ENCODE assay signal across 18 mouse cellular contexts in the genomic region with DNA sequence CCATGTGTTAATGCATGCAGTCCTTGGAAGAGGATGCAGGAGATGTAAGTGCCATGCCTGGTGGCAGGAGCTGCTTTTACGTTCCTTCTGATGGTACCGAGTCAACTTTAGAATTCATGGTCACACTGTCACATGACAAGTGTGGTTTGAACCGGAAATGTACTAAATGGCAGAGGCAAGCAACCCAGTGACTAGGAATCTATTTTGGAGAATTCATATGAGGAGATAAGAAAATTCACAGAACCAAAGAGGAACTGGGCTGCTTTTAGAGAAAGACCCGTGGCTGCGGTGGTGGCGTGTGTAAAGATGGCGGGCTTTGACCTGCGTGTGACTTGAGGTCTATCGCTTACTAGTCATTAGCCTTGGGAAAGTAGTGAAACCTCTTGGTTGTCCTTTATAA.
A peak's percentile ranks its signal among the peaks of the same experiment; 100 is the strongest.
DNase-seq lines count a peak whose midpoint lies in the region; ATAC-seq and TF ChIP-seq lines count a peak whose summit lies in the region.
"Had no signal": no experiment of that assay in that cellular context is flagged by ENCODE, and none has a peak within 500 bp of the region (broad histone marks: within the 10 kb centered on the region; RNA-seq: fewer than 3 reads in every experiment).

No protein-coding gene starts in this region.

- H3K36me3 ChIP-seq in heart, embryonic 10.5 days = no peaks in the 10 kb centered on the region; the same call in 1 of the 2 replicates
- H3K36me3 ChIP-seq: limb, embryonic 10.5 days had no signal

- peak; percentile 65 for ATAC-seq in granulocyte monocyte progenitor cell, adult 5-6 weeks (replicated peaks; ENCODE audit: poor library complexity, severe bottlenecking)
- ATAC-seq in monocyte, adult 5-6 weeks (replicated peaks; ENCODE audit: insufficient number of reproducible peaks, low FRiP score, low TSS enrichment, poor library complexity, severe bottlenecking) = peak; percentile 35; the same call in 1 of the 2 replicates
- ATAC-seq: liver, postnatal 0 days; midbrain, embryonic 16.5 days had no signal

- no peak overlapping the region for H3K27ac ChIP-seq in cerebellum, adult 2 months (ENCODE audit: insufficient read depth, low read length)
- H3K27ac ChIP-seq in heart, embryonic 10.5 days = no peak overlapping the region
- H3K27ac ChIP-seq: limb, embryonic 10.5 days had no signal

- 94% methylated on average over 9 of the region's 9 CpGs for WGBS in cerebellum, adult 2 months
- WGBS in heart, embryonic 10.5 days = 93% methylated on average over 9 of the region's 9 CpGs

- no peaks in the 10 kb centered on the region for H3K4me1 ChIP-seq in cerebellum, adult 2 months (ENCODE audit: control insufficient read depth, insufficient read depth, low read length)
- no peaks in the 10 kb centered on the region for H3K4me1 ChIP-seq in heart, embryonic 10.5 days

- H3K9me3 ChIP-seq in heart, embryonic 10.5 days = no peaks in the 10 kb centered on the region
- H3K9me3 ChIP-seq: limb, embryonic 10.5 days had no signal

- TF ChIP-seq POLR2A in cerebellum, adult 2 months (IDR thresholded peaks at IDR 0.05; ENCODE audit: borderline replicate concordance, insufficient read depth, low read length) = no peak

- TF ChIP-seq CTCF in cerebellum, adult 2 months (IDR thresholded peaks at IDR 0.05; ENCODE audit: borderline replicate concordance, insufficient read depth, low read depth, low read length) = no peak

- no peaks in the 10 kb centered on the region for H3K27me3 ChIP-seq in cerebellum, adult 2 months (ENCODE audit: control insufficient read depth, insufficient read depth, low read length)
- H3K27me3 ChIP-seq in heart, embryonic 10.5 days (ENCODE audit: insufficient read depth, poor library complexity, severe bottlenecking) = no peaks in the 10 kb centered on the region

- intact Hi-C loops in heart, postnatal 10 days (cut with DNase I) = no loop called here

- DNase-seq in heart, adult 11 months = peak; percentile 37
- no peak for DNase-seq in heart, postnatal 10 days
- DNase-seq in CD4-positive helper T cell, adult 2 months (ENCODE audit: low read depth, low spot score) = peak; percentile 6
- DNase-seq in cerebellum, adult 2 months = no peak
- no peak for DNase-seq in heart, embryonic 10.5 days (ENCODE audit: low spot score)
- DNase-seq in kidney, postnatal 10 days = no peak
- DNase-seq: adrenal gland, postnatal 25 days; cerebellum, adult 11-12 months; cerebellum, postnatal 25 days; gastrocnemius, postnatal 10 days; kidney, adult 9 months; layer of hippocampus, adult 9-11 months; liver, postnatal 0 days; thymus, postnatal 4 days had no signal

- H3K4me3 ChIP-seq in cerebellum, adult 2 months (replicated peaks; ENCODE audit: insufficient read depth, low read depth, low read length) = no peak overlapping the region
- H3K4me3 ChIP-seq in heart, embryonic 10.5 days = no peak overlapping the region
- H3K4me3 ChIP-seq: limb, embryonic 10.5 days had no signal

Comparison
In these comparisons a context has a peak if more than half of its experiments do, and no peak if none do; other contexts are left out.
1. DNase-seq: peak in heart, adult 11 months (single experiment) and CD4-positive helper T cell, adult 2 months (single experiment); none in heart, postnatal 10 days (0 of 2), cerebellum, adult 2 months (0 of 2), heart, embryonic 10.5 days (single experiment) and kidney, postnatal 10 days (single experiment).